Mouse (Mus musculus) heart, postnatal 25 days (tissue): ENCODE data around the gene Pip5k1b. TPM values are rescaled to one million over a fixed set of nuclear protein-coding genes. Genes with fewer than 3 reads are reported as not detected.
A peak's percentile ranks its signal among the peaks of the same experiment; 100 is the strongest.

Experiments
- DNase-seq: peaks from one replicate; pipeline ENCODE4 v3.0.0; 2022; ENCODE audit warnings: low spot score
- intact Hi-C: fragments of 180-260 bp; cut with DNase I; formaldehyde crosslinking; loops from one replicate; pipeline ENCODE4 v1.15.1; 2025
- total RNA-seq, 2 experiments: library from RNA; stranded (reverse); gene quantifications; 2 replicates each; pipeline ENCODE4 v1.2.3; 2021

Gene Pip5k1b
- total RNA-seq, 2 experiments from 2014 or later = 26.9 to 28.3 TPM

- no peak for DNase-seq
- intact Hi-C loops = no loop called here
Observed at GRCm38 (mm10) chr19:24484612-24485194, 71.0 kb downstream of the Pip5k1b start.

GRCm38 (mm10) chr19:24480916-24481315 lies 74.8 kb downstream of the Pip5k1b start:
- intact Hi-C loops = no loop called here

GRCm38 (mm10) chr19:24476929-24477882 lies 78.5 kb downstream of the Pip5k1b start, which contains the start of gene Fam122a:
TSS of gene Fam122a (minus strand) at chr19:24477356.
- intact Hi-C loops = loop anchor here (2.0 to 5.0 kb wide), 2 partner anchors 78 to 175 kb away; partner anchors contain the start of gene Pip5k1b
- DNase-seq = peak; percentile 84

More at GRCm38 (mm10) chr19:24480916-24481315, 74.8 kb downstream of the Pip5k1b start:
- no peak for DNase-seq

- DNase-seq = no peak
- intact Hi-C loops = loop anchor here (2.0 to 5.0 kb wide), 2 partner anchors 78 to 174 kb away; partner anchors contain the start of gene Pip5k1b
Observed at GRCm38 (mm10) chr19:24476461-24476860, 79.2 kb downstream of the Pip5k1b start.

GRCm38 (mm10) chr19:24475281-24475680 lies 80.4 kb downstream of the Pip5k1b start:
- intact Hi-C loops = loop anchor here (5.0 kb wide), 1 partner anchor 173 kb away; no protein-coding TSS in a partner anchor
- no peak for DNase-seq

- intact Hi-C loops = no loop called here
- no peak for DNase-seq
Observed at GRCm38 (mm10) chr19:24472512-24472911, 83.2 kb downstream of the Pip5k1b start.

GRCm38 (mm10) chr19:24471538-24471937 lies 84.1 kb downstream of the Pip5k1b start:
- no peak for DNase-seq
- intact Hi-C loops = no loop called here

- intact Hi-C loops = no loop called here
- no peak for DNase-seq
Observed at GRCm38 (mm10) chr19:24469216-24469615, 86.5 kb downstream of the Pip5k1b start.

- intact Hi-C loops = no loop called here
- DNase-seq = no peak
Observed at GRCm38 (mm10) chr19:24468616-24469015, 87.1 kb downstream of the Pip5k1b start.

GRCm38 (mm10) chr19:24463011-24463410 lies 92.7 kb downstream of the Pip5k1b start:
- intact Hi-C loops = no loop called here
- no peak for DNase-seq

- intact Hi-C loops = no loop called here
- no peak for DNase-seq
Observed at GRCm38 (mm10) chr19:24456591-24457231, 99.0 kb downstream of the Pip5k1b start.

- DNase-seq = no peak
- intact Hi-C loops = no loop called here
Observed at GRCm38 (mm10) chr19:24455249-24455960, 100.3 kb downstream of the Pip5k1b start.

GRCm38 (mm10) chr19:24454451-24454850 lies 101.2 kb downstream of the Pip5k1b start:
- intact Hi-C loops = no loop called here
- DNase-seq = no peak

GRCm38 (mm10) chr19:24453379-24453778 lies 102.3 kb downstream of the Pip5k1b start:
- intact Hi-C loops = no loop called here
- DNase-seq = no peak

GRCm38 (mm10) chr19:24452441-24452898 lies 103.2 kb downstream of the Pip5k1b start:
- intact Hi-C loops = no loop called here
- DNase-seq = no peak

- intact Hi-C loops = no loop called here
- no peak for DNase-seq
Observed at GRCm38 (mm10) chr19:24451626-24452025, 104.0 kb downstream of the Pip5k1b start.

GRCm38 (mm10) chr19:24450740-24451139 lies 104.9 kb downstream of the Pip5k1b start:
- intact Hi-C loops = no loop called here
- DNase-seq = no peak

GRCm38 (mm10) chr19:24444322-24444721 lies 111.3 kb downstream of the Pip5k1b start:
- no peak for DNase-seq

GRCm38 (mm10) chr19:24439715-24440114 lies 116.0 kb downstream of the Pip5k1b start:
- DNase-seq = no peak
- intact Hi-C loops = no loop called here

More at GRCm38 (mm10) chr19:24444322-24444721, 111.3 kb downstream of the Pip5k1b start:
- intact Hi-C loops = no loop called here
